Mouse (Mus musculus): ENCODE results near the gene Il33.

Il33 gene

GRCm38 (mm10) chr19:30000406-30001365, 75.8 kb downstream of the Il33 start:
- DNase-seq = no peak

- no peak for DNase-seq
Observed at GRCm38 (mm10) chr19:30001550-30001949, 76.6 kb downstream of the Il33 start.

- DNase-seq = no peak
Observed at GRCm38 (mm10) chr19:30003621-30004020, 78.7 kb downstream of the Il33 start, which contains the start of gene Trpd52l3. Trpd52l3 (plus strand) TSS chr19:30003790.

GRCm38 (mm10) chr19:30006371-30006770, 81.5 kb downstream of the Il33 start:
- DNase-seq = no peak

Measured in cerebellum, adult 8-10 months (tissue).